Mouse (Mus musculus): ENCODE data around the gene Gm20532.

GRCm38 (mm10) chr2:26540721-26541120 lies 45.7 kb upstream of the Gm20532 start:
- TF ChIP-seq EP300 (IDR thresholded peaks at IDR 0.05; ENCODE audit: low read depth) (no peak), CTCF (IDR thresholded peaks at IDR 0.05; ENCODE audit: low read depth) (no peak)
